Mouse (Mus musculus) heart, embryonic 12.5 days (tissue): Measurements from ENCODE around the gene Poln. TPM values are rescaled to one million over a fixed set of nuclear protein-coding genes. Genes with fewer than 3 reads are reported as not detected.

ENCODE experiments used
- ATAC-seq: fragments of 200-750 bp; cut with Nextera tagmentation; 2 replicates; pipeline ENCODE4 v1.8.0; 2017; ENCODE audit warnings: moderate TSS enrichment, moderate library complexity; ENCODE audit not compliant: insufficient number of reproducible peaks, low FRiP score
- H3K27ac ChIP-seq: fragments of 300-500 bp; sonication (generic); 2 replicates; pipeline ENCODE4 v1.5.1; 2016; ENCODE audit warnings: mild to moderate bottlenecking, moderate library complexity; ENCODE audit not compliant: poor library complexity, severe bottlenecking
- H3K27me3 ChIP-seq: fragments of 300-500 bp; sonication (generic); replicated peaks from 2 replicates; pipeline ENCODE4 v1.6.1; 2016; ENCODE audit warnings: mild to moderate bottlenecking, moderate library complexity
- H3K36me3 ChIP-seq: fragments of 300-500 bp; sonication (generic); 2 replicates; pipeline ENCODE4 v1.6.1; 2016; ENCODE audit warnings: mild to moderate bottlenecking, moderate library complexity
- H3K4me1 ChIP-seq: fragments of 300-500 bp; sonication (generic); replicated peaks from 2 replicates; pipeline ENCODE4 v1.6.1; 2016; ENCODE audit warnings: mild to moderate bottlenecking
- H3K4me2 ChIP-seq: fragments of 300-500 bp; sonication (generic); 2 replicates; pipeline ENCODE4 v1.6.1; 2016; ENCODE audit warnings: mild to moderate bottlenecking, moderate library complexity
- H3K4me3 ChIP-seq: fragments of 300-500 bp; sonication (generic); 2 replicates; pipeline ENCODE4 v1.5.1; 2016; ENCODE audit warnings: mild to moderate bottlenecking
- H3K9ac ChIP-seq: fragments of 300-500 bp; sonication (generic); 2 replicates; pipeline ENCODE4 v1.6.1; 2016; ENCODE audit warnings: mild to moderate bottlenecking, moderate library complexity
- H3K9me3 ChIP-seq: fragments of 300-500 bp; sonication (generic); replicated peaks from 2 replicates; pipeline ENCODE4 v1.6.1; 2016; ENCODE audit warnings: mild to moderate bottlenecking, moderate library complexity
- WGBS: fragments of 180-500 bp; shearing (Covaris S2); methylation state at CpG from one replicate; pipeline ENCODE4 v1.1.7; 2016; 5-methylcytosine and 5-hydroxymethylcytosine counted together
- polyA plus RNA-seq: library from polyadenylated mRNA; unstranded; fragments of >200 nt; fragmentation: Nextera tagmentation; extraction: Ambion mirVana; gene quantifications from 2 replicates; pipeline ENCODE4 v1.2.1, GENCODE M21; 2016

Gene Poln
- polyA plus RNA-seq, 1 experiment from 2014 or later, result 0.37 TPM

DNA sequence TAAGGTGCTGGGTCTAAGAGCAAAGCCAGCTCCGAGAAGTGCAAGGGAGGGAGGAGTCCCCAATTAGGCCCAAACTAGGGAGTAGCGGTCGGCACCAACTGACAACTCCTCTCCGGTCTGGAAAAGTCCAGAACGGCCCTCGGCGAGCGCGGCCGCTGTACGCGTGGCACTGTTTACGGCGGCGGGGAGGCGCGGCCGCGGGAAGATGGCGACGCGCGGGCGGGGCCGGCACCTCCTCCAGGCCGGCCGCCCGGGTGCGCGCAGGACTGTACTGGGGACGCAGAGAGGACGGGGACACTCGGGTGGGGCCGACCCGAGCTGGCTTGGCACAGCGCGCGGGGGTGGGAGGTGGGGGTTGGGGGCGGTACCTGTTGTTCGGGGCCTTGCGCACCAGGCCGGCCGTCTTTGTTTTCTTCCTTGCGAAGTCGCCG lies 17.7 kb upstream of the Poln start:
- no peaks in the 10 kb centered on the region for H3K27me3 ChIP-seq
- peaks cover 7% of the 10 kb centered on the region; the same call in 1 of the 2 replicates for H3K36me3 ChIP-seq
- peak overlapping the region; percentile 93 for H3K4me3 ChIP-seq
- H3K9me3 ChIP-seq, result no peaks in the 10 kb centered on the region
- peak overlapping the region; percentile 79 for H3K4me2 ChIP-seq
- peaks cover 77% of the 10 kb centered on the region for H3K4me1 ChIP-seq
- H3K9ac ChIP-seq, result peak overlapping the region; percentile 91
- under 1% methylated on average over 46 of the region's 46 CpGs for WGBS
- peak; percentile 41; the same call in 1 of the 2 replicates for ATAC-seq
- peak overlapping the region; percentile 86 for H3K27ac ChIP-seq

GRCm38 (mm10) chr5:34186391-34186790 lies 17.1 kb upstream of the Poln start:
- H3K9me3 ChIP-seq, result no peaks in the 10 kb centered on the region
- WGBS, result 54% methylated on average over 2 of the region's 2 CpGs
- H3K4me1 ChIP-seq, result peaks cover 74% of the 10 kb centered on the region
- peaks cover 11% of the 10 kb centered on the region; the same call in 1 of the 2 replicates for H3K36me3 ChIP-seq
- no peaks in the 10 kb centered on the region for H3K27me3 ChIP-seq
- H3K4me3 ChIP-seq, result peak overlapping the region; percentile 93
- H3K9ac ChIP-seq, result peak overlapping the region; percentile 91
- peak overlapping the region; percentile 79 for H3K4me2 ChIP-seq
- ATAC-seq, result no peak
- 0 out of 2 replicates have a peak overlapping the region, but pooled peaks have one; percentile 86 for H3K27ac ChIP-seq

- H3K4me3 ChIP-seq, result peak overlapping the region; percentile 93
- H3K9ac ChIP-seq, result peak overlapping the region; percentile 91; the same call in 1 of the 2 replicates
- peaks cover 14% of the 10 kb centered on the region; the same call in 1 of the 2 replicates for H3K36me3 ChIP-seq
- no peak for ATAC-seq
- H3K4me1 ChIP-seq, result peaks cover 70% of the 10 kb centered on the region
- no peaks in the 10 kb centered on the region for H3K9me3 ChIP-seq
- H3K27ac ChIP-seq, result no peak overlapping the region
- H3K4me2 ChIP-seq, result peak overlapping the region; percentile 79
- H3K27me3 ChIP-seq, result no peaks in the 10 kb centered on the region
Observed at GRCm38 (mm10) chr5:34185791-34186190, 16.5 kb upstream of the Poln start.

- Histone ChIP-seq H3K27ac (no peak overlapping the region), H3K4me3 (no peak overlapping the region), H3K36me3 (peaks cover 17% of the 10 kb centered on the region), H3K9me3 (no peaks in the 10 kb centered on the region), H3K4me1 (peaks cover 66% of the 10 kb centered on the region), H3K4me2 (peak overlapping the region; percentile 79), H3K27me3 (no peaks in the 10 kb centered on the region), H3K9ac (peak overlapping the region; percentile 91)
- ATAC-seq, result no peak
- 85% methylated on average over 1 of the region's 1 CpGs for WGBS
Observed at GRCm38 (mm10) chr5:34185051-34185580, 15.9 kb upstream of the Poln start.

GRCm38 (mm10) chr5:34183976-34184375 lies 14.7 kb upstream of the Poln start:
- Histone ChIP-seq H3K9me3 (no peaks in the 10 kb centered on the region), H3K27ac (peak overlapping the region; percentile 73; the same call in 1 of the 2 replicates), H3K4me3 (no peak overlapping the region), H3K4me1 (peaks cover 57% of the 10 kb centered on the region), H3K36me3 (peaks cover 24% of the 10 kb centered on the region), H3K4me2 (no peak overlapping the region), H3K27me3 (no peaks in the 10 kb centered on the region), H3K9ac (no peak overlapping the region)
- no peak for ATAC-seq
- WGBS, result 85% methylated on average over 3 of the region's 3 CpGs

DNA sequence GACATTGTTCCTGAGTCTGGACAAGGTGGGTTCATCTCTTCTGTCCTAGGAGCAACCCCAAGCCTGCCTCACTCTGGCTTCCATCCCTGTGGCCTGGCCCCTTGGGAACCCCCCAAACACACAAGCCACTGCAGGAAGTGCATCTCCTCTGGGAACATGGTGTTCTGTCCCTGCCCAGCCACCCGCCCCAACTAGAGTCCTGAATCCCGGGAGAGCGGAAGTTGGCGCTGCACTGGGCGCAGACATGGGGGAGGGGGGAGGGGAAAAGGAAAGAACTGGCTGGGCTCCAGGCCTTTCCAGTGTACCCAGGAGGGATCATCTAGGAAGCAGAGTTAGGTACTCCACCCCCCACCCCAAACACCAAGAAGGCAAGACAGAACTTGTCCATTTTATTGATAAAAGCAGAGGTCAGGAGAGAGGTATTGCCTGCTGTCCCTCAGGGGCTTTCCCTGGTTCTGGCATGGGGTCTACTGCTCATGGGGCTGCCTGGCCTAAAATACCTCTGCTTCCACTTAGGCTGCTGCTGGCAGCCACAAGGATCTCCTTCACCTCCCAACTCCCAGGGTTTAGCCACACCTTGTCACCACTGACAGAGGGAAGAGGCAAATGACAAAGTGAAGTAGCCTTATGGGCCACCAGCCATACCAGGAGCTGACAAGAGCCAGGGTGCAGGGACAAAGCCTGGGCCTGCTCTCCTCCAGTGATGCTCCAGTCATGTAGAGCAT lies 14.1 kb upstream of the Poln start:
- 51% methylated on average over 5 of the region's 5 CpGs for WGBS
- H3K27ac ChIP-seq, result peak overlapping the region; percentile 73
- H3K36me3 ChIP-seq, result peaks cover 30% of the 10 kb centered on the region
- peak overlapping the region; percentile 35 for H3K4me2 ChIP-seq
- no peak for ATAC-seq
- H3K4me1 ChIP-seq, result peaks cover 50% of the 10 kb centered on the region
- H3K27me3 ChIP-seq, result no peaks in the 10 kb centered on the region
- no peak overlapping the region for H3K4me3 ChIP-seq
- H3K9me3 ChIP-seq, result no peaks in the 10 kb centered on the region
- H3K9ac ChIP-seq, result no peak overlapping the region

DNA sequence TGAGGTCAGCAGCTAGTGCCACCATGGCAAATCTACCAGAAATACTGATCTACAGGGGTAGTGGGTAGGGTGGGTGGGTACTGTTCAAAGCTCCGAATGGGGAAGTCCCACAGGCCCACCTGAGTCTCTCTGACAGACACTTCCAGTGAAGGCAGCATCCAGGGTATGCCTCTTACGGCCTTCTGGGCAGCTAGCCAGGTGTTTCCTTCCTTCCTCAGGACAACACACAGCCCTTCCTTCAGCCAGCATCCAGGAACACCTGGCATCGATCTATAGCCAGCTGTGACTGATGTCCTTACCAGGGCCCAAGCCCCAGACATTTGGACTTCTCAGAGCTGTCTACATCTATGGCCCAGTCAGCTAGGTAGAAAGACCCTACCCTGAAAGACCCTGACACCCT lies 13.2 kb upstream of the Poln start:
- no peak for ATAC-seq
- H3K4me1 ChIP-seq, result peaks cover 49% of the 10 kb centered on the region
- no peak overlapping the region for H3K4me3 ChIP-seq
- no peaks in the 10 kb centered on the region for H3K27me3 ChIP-seq
- 74% methylated on average over 3 of the region's 3 CpGs for WGBS
- H3K36me3 ChIP-seq, result peaks cover 39% of the 10 kb centered on the region
- no peak overlapping the region for H3K27ac ChIP-seq
- H3K9ac ChIP-seq, result no peak overlapping the region
- H3K9me3 ChIP-seq, result no peaks in the 10 kb centered on the region
- no peak overlapping the region for H3K4me2 ChIP-seq

- Histone ChIP-seq H3K9ac (no peak overlapping the region), H3K4me1 (peaks cover 10% of the 10 kb centered on the region), H3K27me3 (no peaks in the 10 kb centered on the region), H3K9me3 (no peaks in the 10 kb centered on the region), H3K4me2 (no peak overlapping the region), H3K4me3 (no peak overlapping the region), H3K36me3 (peaks cover 84% of the 10 kb centered on the region), H3K27ac (no peak overlapping the region)
- ATAC-seq, result no peak
- 87% methylated on average over 4 of the region's 4 CpGs for WGBS
Observed at GRCm38 (mm10) chr5:34177821-34178220, 8.6 kb upstream of the Poln start.

GRCm38 (mm10) chr5:34177091-34177490 lies 7.8 kb upstream of the Poln start:
- no peak overlapping the region for H3K27ac ChIP-seq
- peaks cover 3% of the 10 kb centered on the region; the same call in 1 of the 2 replicates for H3K4me1 ChIP-seq
- ATAC-seq, result no peak
- H3K36me3 ChIP-seq, result peaks cover 78% of the 10 kb centered on the region
- H3K9me3 ChIP-seq, result no peaks in the 10 kb centered on the region
- no peak overlapping the region for H3K4me3 ChIP-seq
- H3K4me2 ChIP-seq, result no peak overlapping the region
- H3K27me3 ChIP-seq, result no peaks in the 10 kb centered on the region
- 89% methylated on average over 2 of the region's 2 CpGs for WGBS
- no peak overlapping the region for H3K9ac ChIP-seq

DNA sequence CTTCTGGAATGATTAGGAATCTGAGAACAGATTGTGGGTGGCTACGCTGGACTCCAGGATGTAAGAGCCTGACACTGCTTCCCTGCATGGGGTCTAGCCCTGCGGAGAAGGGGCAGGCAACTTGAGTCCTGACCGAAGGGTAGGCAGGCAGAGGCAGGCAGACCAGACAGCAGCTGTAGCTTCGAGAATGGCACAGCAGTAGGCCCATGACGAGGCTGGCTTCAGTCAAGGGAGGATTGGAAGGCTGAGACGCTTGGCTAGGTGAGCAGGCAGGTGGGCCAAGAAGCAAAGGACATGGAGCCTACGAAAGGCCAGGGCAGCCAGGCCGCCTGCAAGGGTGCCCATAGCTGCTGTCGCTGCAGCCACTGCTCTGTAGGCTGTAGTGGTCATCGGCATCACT lies 7.4 kb upstream of the Poln start:
- Histone ChIP-seq H3K4me1 (no peaks in the 10 kb centered on the region), H3K4me2 (no peak overlapping the region), H3K9me3 (no peaks in the 10 kb centered on the region), H3K4me3 (no peak overlapping the region), H3K36me3 (peaks cover 76% of the 10 kb centered on the region), H3K27me3 (no peaks in the 10 kb centered on the region), H3K9ac (no peak overlapping the region), H3K27ac (no peak overlapping the region)
- WGBS, result 76% methylated on average over 10 of the region's 10 CpGs
- no peak for ATAC-seq

DNA sequence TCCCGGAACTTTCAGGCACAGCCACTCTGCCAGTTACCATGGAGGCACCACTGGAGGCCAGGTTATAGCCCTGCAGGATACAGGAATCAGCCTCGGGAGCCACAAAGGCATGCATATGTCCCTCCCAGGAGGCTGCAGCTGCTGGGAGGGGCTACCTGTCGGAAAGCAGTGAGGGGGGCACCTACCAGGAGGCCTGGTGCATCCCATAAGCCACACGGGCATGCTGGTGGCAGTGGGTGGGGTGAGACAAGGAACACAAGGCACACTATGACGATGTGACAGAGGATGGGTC lies 6.1 kb upstream of the Poln start:
- 35% methylated on average over 5 of the region's 5 CpGs for WGBS
- Histone ChIP-seq H3K4me1 (no peaks in the 10 kb centered on the region), H3K9ac (no peak overlapping the region), H3K27ac (no peak overlapping the region), H3K4me2 (no peak overlapping the region), H3K36me3 (peaks cover 72% of the 10 kb centered on the region), H3K4me3 (no peak overlapping the region), H3K27me3 (no peaks in the 10 kb centered on the region), H3K9me3 (no peaks in the 10 kb centered on the region)
- ATAC-seq, result no peak
